In the genomic region with DNA sequence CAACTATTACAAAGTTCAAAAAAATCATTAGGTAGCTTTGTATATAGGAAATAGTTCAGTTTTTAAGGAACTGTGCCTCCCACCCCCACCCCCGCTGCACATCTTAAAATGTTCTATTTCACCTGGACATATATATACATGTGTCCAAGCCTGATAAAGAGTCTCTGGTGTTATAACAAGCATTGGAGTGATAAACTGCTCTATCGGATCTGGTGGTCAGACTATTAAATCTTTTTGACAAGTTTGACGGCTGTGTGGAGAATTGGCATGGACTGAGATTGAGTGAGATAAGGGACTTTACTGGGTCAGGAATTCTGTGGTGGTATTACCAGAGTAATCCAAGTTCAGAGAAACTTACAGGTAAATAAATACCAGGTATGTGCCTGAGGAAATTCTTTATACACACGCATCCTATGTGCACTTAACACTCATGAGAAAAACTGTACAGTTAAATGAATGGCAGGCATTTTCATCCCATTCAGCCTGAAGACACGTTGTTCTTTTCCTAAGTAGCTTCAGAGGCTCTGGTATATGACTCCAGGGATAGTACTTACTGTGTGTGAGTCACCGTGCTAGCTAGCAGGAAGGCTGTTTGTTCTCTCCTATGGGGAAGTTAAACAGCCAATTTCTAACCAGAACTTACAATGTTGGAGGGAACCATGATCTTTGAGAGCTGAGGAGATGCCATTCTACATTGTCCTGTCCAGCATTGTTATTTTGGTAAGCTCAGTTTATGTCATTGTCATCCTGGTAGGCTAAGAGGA, we compare ENCODE assay signal across 8 mouse cellular contexts. TPM values are rescaled to one million over a fixed set of nuclear protein-coding genes. Genes with fewer than 3 reads are reported as not detected.
A peak's percentile ranks its signal among the peaks of the same experiment; 100 is the strongest.
DNase-seq lines count a peak whose midpoint lies in the region; ATAC-seq lines count a peak whose summit lies in the region.

No protein-coding gene starts in this region.

- H3K9ac ChIP-seq in kidney, embryonic 16.5 days (replicated peaks; ENCODE audit: low read length), result peak overlapping the region; percentile 92
- H3K9ac ChIP-seq in midbrain, embryonic 16.5 days (ENCODE audit: low read depth, low read length), result peak overlapping the region; percentile 99; the same call in 1 of the 2 replicates

- 33% methylated on average over 6 of the region's 6 CpGs for WGBS in kidney, embryonic 16.5 days
- 63% methylated on average over 6 of the region's 6 CpGs for WGBS in midbrain, embryonic 16.5 days

- H3K4me1 ChIP-seq in kidney, embryonic 16.5 days (ENCODE audit: insufficient read depth, low read length), result peaks cover 21% of the 10 kb centered on the region
- peaks cover 8% of the 10 kb centered on the region for H3K4me1 ChIP-seq in brown adipose tissue, adult 24 weeks (ENCODE audit: control insufficient read depth, insufficient read depth, insufficient read length, low read length)
- H3K4me1 ChIP-seq in midbrain, embryonic 16.5 days (ENCODE audit: control insufficient read depth, insufficient read depth, low read length), result peaks cover 19% of the 10 kb centered on the region

- peak overlapping the region; percentile 89 for H3K4me3 ChIP-seq in kidney, embryonic 16.5 days (ENCODE audit: low read length)
- H3K4me3 ChIP-seq in brown adipose tissue, adult 24 weeks (ENCODE audit: insufficient read depth, low read depth, low read length), result peak overlapping the region; percentile 92
- peak overlapping the region; percentile 99 for H3K4me3 ChIP-seq in midbrain, embryonic 16.5 days (ENCODE audit: low read depth, low read length)

- H3K4me2 ChIP-seq in kidney, embryonic 16.5 days (replicated peaks; ENCODE audit: low read depth, low read length), result peak overlapping the region; percentile 76
- peak overlapping the region; percentile 76 for H3K4me2 ChIP-seq in midbrain, embryonic 16.5 days (ENCODE audit: low read length)

- DNase-seq in kidney, postnatal 4 days, result no peak
- DNase-seq in induced T-regulatory cell, adult 2 months (ENCODE audit: low read depth), result peak; percentile 19
- no peak for DNase-seq in right cerebral cortex, postnatal 36 days (ENCODE audit: low spot score in 2 of 2)
- DNase-seq in right cerebral cortex, adult 2 months (ENCODE audit: low spot score in 2 of 2), result no peak
- no peak for DNase-seq in thymus, postnatal 14 days

- peaks cover 3% of the 10 kb centered on the region; the same call in 1 of the 2 replicates for H3K27me3 ChIP-seq in kidney, embryonic 16.5 days (ENCODE audit: insufficient read depth, low read length)
- no peaks in the 10 kb centered on the region for H3K27me3 ChIP-seq in midbrain, embryonic 16.5 days (ENCODE audit: control insufficient read depth, insufficient read depth, low read depth, low read length)

- H3K9me3 ChIP-seq in kidney, embryonic 16.5 days (ENCODE audit: low read length), result no peaks in the 10 kb centered on the region
- H3K9me3 ChIP-seq in midbrain, embryonic 16.5 days (replicated peaks; ENCODE audit: control insufficient read depth, low read length, poor library complexity, severe bottlenecking), result no peaks in the 10 kb centered on the region

- no peaks in the 10 kb centered on the region for H3K36me3 ChIP-seq in kidney, embryonic 16.5 days (ENCODE audit: insufficient read depth, low read length)
- no peaks in the 10 kb centered on the region for H3K36me3 ChIP-seq in midbrain, embryonic 16.5 days (ENCODE audit: control insufficient read depth, insufficient read depth, low read length)

- no peak for ATAC-seq in kidney, embryonic 16.5 days (ENCODE audit: low FRiP score, low TSS enrichment)
- no peak for ATAC-seq in midbrain, embryonic 16.5 days

- H3K27ac ChIP-seq in kidney, embryonic 16.5 days (ENCODE audit: low read length), result no peak overlapping the region
- H3K27ac ChIP-seq in brown adipose tissue, adult 24 weeks (replicated peaks; ENCODE audit: low read depth, low read length), result peak overlapping the region; percentile 86; the same call in 1 of the 2 replicates
- H3K27ac ChIP-seq in midbrain, embryonic 16.5 days (ENCODE audit: low read length), result no peak overlapping the region

RNA-seq across cellular contexts. Expression of a gene that starts 1.4 kb away (rescaled TPM):
- polyA plus RNA-seq in kidney, embryonic 16.5 days (2015; fragmentation: Nextera tagmentation; extraction: Ambion mirVana), result 39.2 and 44.4 TPM in 2 replicates
- 34.9 and 35.8 TPM in 2 replicates for polyA plus RNA-seq in brown adipose tissue, adult 24 weeks (2012; ENCODE audit: insufficient read depth, insufficient read length, missing spikeins)
- polyA plus RNA-seq in midbrain, embryonic 16.5 days (2015; fragmentation: Nextera tagmentation; extraction: Ambion mirVana), result 63.0 and 66.3 TPM in 2 replicates

RNA-seq across cellular contexts. Expression of a gene that starts 44.3 kb away (rescaled TPM):
- polyA plus RNA-seq in kidney, embryonic 16.5 days (2015; fragmentation: Nextera tagmentation; extraction: Ambion mirVana), result 110 and 115 TPM in 2 replicates
- 96.0 and 102 TPM in 2 replicates for polyA plus RNA-seq in brown adipose tissue, adult 24 weeks (2012; ENCODE audit: insufficient read depth, insufficient read length, missing spikeins)
- 44.9 and 60.4 TPM in 2 replicates for polyA plus RNA-seq in midbrain, embryonic 16.5 days (2015; fragmentation: Nextera tagmentation; extraction: Ambion mirVana)

RNA-seq across cellular contexts. Expression of a gene that starts 51.7 kb away (rescaled TPM):
- polyA plus RNA-seq in kidney, embryonic 16.5 days (2015; fragmentation: Nextera tagmentation; extraction: Ambion mirVana), result 0.09 and 0.13 TPM in 2 replicates
- polyA plus RNA-seq in brown adipose tissue, adult 24 weeks (2012; ENCODE audit: insufficient read depth, insufficient read length, missing spikeins), result not detected in 2 replicates
- not detected in 2 replicates for polyA plus RNA-seq in midbrain, embryonic 16.5 days (2015; fragmentation: Nextera tagmentation; extraction: Ambion mirVana)
